Mouse (Mus musculus) layer of hippocampus, postnatal 36 days (tissue): ENCODE measurements at regions not wholly inside any gene's neighbourhood (a gene's known extent, or its start where the extent isn't known, plus 50 kb on each side); places are given as distances from the start of the nearest gene placed in this dataset.

Source experiments
- DNase-seq, 2 experiments: peaks; one replicate each; pipeline ENCODE4 v3.0.0; 2022

DNA sequence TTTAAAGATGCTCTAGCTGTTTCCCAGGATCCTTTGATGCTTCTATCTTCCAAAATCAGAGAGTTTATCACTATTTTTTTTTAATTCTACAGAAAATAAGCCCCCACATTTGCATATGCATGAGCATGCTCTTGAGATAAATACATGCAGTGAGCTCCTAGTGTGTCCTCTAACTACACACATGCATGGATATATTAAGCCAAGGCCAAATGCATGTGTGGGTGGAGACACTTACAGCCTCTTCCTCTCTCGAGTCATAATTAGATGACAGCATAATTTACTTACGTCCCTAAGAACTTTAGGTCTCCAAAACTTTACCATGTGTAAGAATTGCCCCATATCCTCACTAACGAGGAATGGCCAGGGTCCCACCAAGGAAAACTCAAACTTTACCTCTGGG lies 189.9 kb upstream of the Gcfc2 start:
- DNase-seq: no peak

DNA sequence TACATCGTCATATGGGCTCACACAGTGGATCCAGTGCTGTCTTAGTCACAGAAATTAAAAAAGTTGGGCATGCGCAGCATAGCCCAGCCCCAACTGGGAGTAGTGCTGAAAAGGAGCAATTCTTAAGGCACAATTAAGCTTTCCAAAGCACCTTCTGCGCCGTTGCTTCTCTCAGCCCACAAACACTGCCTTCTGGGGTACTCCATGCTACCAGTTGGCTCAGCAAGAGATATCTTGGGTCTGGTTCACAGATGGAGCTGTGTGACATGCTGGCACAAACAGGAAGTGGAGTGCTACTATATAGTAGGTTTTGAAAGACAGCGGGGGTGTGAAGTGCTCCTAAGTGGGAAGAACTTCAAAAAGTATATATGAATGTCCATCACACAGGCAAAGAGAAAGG lies 185.0 kb upstream of the Gcfc2 start:
- DNase-seq: peak; percentile 26 to 32

DNA sequence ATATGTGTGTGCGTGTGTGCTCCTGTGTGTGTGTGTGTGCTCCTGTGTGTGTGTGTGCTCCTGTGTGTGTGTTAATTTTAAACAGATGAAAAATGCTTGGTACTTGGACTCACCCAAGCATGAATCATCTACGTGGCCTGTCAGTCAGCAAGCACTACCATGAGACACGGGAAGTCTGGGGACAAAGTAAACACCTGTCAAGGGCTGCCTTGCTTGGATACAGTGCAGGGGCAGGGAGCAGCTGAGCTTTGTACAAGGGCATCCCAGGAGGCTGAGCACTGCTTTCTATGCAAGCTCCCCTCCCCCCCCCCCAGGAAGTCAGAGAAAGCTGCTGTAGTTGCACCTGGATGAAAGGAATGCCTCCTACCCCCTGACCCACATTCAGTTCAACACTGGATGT lies 173.8 kb upstream of the Gcfc2 start:
- DNase-seq: no peak

DNA sequence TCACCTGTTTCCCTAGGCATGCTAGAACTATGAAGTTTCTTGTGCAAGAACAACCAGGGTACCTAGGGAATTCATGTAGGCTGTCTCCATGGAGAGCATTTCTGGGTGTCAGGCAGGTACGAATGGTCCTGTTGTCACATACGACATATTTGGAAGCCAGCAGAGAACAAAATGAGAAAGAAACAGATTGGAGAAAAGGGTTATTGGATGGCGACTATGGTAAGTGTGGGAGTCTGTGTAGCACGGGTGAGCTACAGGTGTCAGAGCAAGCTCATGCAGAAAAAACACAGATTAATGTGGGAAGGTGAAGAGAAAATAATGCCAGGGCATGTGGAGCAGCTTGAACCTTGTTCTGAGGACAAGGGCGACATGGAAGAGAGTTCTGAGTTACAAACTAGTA lies 171.8 kb upstream of the Gcfc2 start:
- DNase-seq: no peak

DNA sequence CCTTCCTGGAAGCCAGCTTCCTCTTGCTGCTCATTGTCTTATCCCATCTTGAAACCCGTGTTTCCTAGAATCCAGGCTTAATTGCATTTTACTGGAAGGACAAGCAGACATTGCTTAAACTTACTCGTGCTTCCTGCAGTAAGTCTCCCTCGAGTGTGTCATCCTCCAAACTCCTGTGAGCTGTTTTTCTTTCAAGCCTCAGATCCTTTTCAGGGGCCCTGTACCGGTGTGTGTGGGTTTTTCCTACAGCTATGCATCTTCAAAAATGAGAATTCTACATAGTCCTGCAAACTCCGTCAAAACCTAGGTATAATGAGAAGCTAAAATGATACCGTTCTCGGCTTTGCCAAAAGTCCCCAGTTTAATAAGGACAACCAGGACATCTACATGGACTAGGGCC lies 167.2 kb upstream of the Gcfc2 start:
- DNase-seq: no peak

DNA sequence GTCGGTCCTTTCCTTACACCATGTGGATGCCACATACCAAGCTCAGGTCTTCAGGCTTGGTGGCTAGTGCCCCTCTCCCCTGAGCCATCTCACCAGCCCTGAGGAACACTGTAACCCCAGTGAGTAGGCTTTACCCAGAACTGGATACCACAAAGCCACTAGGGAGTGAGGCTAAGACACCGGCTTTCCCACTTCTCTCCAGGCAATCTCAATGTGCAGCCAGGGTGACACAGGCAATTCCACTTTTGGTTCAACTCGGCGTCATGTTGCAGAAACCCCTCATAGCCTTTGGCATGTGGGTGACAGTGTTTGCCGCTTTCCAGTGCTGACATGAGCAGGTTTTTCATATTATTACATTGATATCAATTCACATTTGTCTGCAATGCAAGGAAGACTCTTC lies 164.6 kb upstream of the Gcfc2 start:
- no peak for DNase-seq

DNA sequence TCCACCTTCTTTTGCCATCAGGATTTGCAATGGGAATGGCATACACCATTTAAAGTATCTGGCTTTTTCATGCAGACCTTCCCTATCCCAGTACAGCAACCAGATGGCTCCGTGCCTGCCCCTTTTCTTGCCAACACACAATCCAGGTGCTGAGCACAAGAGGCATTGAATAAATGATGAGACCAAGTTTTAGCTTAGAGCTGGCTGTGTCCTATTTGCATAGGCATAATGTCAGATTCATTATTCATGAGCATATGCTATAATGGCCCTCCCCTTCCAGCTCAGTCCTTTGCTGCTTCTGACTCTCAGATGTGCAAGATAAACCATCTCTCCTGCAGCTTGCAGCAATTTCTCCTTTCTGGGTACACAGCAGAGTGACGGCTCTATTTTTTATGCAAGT lies 163.3 kb upstream of the Gcfc2 start:
- peak; percentile 16 to 33 for DNase-seq

DNA sequence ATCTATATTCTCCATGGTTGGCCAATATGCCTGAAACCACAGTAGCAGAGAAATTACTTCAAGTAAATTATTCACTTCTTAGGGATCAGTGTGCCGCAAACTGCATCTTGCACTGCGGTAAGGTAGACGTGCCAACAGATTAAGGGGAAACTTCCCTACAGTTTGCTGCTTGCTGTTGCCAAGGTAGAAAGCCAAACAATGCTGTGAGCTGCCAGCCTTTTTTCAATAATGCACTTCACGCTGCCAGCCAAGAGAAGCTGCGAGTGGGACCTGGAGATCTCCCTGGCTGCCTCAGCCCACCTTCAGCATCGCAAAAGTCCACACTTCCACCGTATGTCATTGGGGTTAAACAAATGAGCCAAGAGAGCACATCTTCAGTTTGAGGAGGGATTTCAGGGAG lies 157.6 kb upstream of the Gcfc2 start:
- DNase-seq: no peak

DNA sequence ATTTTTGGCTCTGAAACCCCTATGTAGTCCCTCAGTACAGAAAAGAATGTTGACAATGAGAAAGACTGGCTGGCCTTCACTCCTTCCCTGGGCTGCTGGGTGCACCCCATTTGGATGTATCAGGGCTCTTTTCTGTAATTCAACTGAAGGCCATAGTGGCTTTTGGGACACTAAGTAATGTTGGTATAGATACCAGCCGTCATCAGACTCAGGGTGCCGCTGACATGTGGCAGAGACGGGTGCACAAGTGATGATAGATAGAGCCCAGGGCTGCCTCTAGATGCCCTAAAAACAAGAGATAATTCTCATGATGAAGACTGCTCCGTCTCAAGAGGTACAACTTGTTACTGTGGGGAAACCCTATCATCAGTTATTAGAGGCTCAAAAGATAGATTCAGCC lies 156.7 kb upstream of the Gcfc2 start:
- no peak for DNase-seq

DNA sequence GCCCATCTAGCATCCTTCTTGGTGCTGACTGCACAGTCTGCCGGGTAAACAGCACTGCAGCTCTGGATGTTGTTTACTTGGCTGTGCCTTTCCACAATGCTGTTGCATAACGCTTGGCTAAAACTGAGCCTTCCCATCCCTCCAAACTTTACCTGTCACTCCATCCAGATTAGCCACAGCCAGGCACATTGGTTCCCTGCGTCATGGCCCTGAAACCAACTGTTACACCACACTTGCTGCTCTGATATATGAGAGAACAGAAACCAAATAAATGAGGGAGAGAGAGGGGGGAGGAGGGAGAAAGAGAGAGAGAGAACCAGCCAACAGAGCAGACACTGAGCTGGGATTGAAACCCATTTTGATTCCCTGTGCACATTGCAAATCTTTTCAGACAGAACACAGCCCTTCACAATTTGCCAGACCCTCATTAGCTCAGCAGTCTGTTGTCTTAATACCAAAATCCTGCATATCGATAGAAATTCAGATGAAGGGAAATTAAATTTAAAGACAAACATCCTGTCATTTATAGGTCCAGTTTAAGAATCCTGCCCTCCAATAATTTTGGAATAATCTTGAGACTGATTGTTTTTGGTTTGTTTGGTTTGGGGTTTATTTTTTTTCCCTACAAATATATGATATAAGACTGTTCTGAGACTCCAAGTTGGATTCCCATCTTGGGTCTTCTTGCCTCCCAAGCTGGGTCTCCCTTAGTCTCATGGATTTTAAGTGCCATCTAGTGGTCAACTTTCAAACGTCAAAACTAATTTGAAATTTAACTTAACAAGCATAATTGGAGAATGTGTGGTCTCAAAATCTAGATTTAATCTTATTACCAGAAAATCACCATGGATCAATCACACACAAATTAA lies 154.6 kb upstream of the Gcfc2 start:
- peak; percentile 65 to 66 for DNase-seq

DNA sequence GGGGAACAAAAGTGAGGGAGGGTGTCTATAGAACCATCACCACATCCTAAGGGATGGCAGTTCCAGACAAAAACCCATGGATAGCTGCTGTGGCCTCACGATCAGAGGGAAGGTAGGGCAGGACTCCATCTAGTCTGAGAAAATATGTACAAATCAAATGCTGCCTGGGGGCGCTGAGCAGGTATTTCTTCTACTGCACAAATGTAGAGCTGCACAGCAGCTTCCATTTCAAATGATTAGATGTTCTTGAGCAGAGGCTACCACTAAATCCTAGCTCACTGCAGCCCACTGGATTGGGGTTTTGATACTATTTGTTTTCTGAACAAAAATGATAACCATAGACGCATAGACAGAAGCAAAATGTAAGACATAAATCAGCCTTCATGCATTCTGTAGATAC lies 153.2 kb upstream of the Gcfc2 start:
- DNase-seq: no peak

DNA sequence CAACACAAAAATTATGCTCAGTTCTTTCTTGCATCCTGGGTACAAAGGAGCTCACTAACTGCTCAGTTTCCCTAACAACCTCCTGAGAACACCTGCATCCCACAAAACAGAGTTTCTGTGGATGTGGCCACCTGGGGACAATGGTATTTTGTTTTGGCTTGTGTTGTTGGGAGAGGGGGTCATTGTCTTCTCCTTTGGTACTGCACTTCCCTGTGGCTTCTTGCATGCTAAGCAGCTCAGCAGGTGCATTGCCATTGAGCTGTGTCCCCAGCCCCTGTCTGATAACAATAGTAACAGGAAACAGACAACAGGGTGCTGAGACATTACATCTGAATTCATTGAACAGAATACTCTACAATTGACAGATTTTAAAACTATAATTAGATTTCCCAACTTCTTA lies 151.6 kb upstream of the Gcfc2 start:
- no peak for DNase-seq

DNA sequence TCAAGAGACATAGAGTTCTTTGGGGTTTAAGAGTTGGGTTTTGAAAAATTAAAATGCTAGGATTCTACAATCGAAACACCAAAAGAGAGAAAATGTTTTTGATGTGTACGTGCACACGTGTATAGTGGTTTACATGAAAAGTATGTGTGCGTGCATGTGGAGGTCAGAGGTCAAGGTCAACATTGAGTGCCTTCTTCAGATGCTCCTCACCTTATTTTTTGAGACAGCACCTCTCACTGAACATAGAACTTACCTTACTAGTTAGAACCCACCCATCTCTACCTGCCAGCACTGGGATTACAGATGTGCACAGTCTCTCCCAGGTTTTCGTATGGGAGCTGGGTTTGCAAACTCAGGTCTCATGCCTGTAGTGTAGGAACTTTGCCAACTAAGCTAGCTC lies 141.3 kb upstream of the Gcfc2 start:
- DNase-seq: no peak

DNA sequence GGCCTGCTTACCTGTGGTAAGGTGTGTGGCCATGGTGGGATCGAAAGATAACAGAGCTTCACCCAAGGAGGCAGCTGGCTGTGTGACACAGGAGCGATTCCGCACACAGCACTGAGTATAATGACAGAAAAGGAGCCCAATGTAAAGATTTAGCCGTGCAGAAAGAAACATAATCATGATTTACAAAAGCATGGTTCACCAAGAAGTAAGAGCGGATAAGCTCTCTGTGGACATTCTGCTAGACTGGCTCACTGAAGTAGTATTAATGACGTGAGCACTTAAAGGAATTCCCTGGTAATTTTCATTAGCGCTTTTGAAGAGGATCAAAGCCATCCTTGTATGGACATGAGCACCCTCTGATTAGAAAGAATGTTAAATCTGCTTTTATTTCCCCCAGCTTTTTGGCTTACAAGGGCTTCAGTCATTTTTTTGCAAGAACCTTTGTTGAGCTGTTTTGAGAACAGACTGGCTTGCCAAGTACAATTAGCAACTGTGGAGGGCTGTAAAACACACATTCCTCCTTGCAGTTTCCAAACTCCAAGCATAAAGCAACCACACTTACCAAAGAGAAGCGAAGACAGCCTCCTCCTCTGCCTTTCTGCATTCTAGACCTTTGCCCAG lies 140.5 kb upstream of the Gcfc2 start:
- no peak for DNase-seq

DNA sequence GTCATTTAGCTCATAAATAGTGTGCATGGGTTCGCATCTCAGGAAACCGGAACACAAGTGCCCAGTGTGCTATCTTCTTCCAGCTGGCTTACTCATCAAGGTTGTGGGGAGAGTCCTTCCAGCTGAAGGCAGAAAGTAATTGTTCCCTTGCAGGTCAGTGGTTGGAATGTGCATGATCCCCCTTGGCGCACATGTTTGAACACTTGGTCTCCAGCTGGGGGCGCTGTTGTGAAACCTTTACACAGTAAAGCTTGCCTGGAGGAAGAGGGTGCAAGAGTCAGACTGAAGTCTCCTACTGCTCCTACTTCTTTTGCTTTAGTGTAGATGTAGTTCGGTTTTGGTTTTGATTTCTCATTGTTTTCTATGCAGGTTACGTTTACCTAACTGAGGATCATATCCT lies 128.2 kb upstream of the Gcfc2 start:
- no peak for DNase-seq

DNA sequence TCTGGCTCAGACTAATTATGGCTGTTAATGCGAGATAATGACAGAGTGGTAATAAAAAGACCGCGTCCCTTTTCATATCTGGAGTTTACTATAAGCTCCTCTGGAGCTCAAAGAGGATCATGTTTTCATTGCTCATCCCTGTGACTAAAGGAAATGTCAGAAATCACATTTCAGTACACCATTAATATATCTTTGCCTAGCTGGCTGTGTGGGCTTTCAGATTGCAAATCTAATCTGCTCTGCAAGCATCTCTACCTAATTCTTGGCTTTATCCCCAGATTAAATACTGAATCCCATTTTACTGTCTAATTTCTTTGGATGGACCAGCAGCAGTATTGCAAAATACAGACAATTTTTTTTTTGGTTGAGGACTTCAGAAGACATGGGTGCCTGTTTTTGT lies 122.6 kb upstream of the Gcfc2 start:
- DNase-seq: no peak

DNA sequence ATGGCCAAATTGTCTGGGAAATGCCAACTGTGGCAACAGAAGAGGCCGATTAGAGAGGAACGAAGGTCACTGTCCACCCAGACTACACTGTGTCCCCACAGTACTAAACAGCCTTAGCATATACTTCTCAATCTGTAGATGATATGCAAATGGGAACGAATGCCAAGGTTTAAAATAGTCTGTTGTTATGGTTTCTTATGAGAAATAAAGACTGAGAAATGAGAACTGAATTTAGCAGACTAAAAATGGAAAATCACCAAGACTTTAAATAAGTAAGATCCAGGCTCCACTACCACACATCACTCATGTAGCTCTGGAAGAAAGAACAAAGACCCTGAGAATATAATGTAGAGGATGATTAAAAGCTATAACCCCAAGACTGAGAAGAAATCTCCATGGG lies 121.7 kb upstream of the Gcfc2 start:
- no peak for DNase-seq

DNA sequence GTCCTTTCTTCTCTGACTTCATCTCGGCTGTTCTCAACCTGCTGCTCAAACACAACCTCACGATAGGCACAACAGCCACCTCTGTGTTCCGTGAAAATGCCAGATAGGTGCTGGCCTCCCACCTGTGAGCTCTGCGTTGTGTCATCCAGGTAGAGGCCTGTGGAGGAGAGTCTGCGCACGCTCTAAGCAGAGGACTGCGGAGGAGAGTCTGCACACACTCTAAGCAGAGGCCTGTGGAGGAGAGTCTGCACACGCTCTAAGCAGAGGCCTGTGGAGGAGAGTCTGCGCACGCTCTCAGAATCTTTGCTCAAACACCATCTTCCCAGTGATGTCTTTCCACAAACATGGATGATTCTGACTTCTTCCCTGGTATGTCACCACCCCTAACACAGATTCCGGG lies 117.5 kb upstream of the Gcfc2 start:
- DNase-seq: no peak

DNA sequence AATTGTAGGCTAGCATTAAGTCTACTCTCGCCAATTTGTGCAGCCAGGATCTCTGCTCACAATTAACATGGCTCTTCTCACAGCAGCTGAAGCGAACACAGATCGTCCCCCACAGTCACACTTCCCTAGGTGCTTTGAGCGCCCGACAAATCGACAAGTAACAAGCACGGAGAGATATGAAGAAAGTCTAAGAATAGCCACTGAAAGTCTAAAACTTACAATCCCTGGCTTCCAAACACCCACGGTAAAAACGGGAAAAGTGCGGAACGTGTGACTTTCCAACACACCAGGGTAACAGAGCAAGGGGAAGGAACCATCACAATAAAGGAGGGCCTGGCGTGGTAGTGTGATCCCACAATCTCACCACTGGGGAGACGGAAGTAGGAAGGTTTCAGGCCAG lies 114.8 kb upstream of the Gcfc2 start:
- DNase-seq: no peak

DNA sequence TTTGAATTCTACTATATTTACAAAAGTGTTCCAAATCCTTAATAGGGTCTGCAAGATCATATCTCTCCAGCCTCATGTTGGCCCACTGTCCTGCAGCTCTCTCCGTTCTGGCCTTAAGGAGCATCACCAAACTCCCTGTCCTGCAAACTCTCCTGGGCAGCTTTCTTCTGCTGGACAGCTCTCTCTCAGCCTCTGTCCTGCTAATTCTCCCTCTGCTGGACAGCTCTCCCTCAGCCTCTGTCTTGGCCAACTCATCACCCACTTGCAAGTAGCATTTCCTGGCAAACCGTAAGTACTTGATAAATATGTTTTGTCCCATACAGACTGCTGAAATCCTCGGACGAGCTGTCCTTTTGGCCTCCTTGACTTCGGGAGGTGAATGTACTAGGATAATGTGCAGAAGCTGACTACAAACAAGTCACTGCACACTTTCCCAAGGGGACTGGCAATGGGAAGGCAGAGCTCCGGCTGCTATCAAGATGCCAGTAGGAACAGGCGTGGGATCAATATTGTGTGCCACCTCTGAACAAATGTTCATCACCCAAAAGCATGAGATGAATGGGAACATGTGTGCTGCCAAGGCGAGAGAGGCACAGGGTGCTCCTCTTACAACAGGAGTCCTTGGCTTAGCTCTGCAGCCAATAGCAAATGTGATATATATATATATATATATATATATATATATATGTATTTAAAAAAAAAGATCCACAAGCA lies 108.1 kb upstream of the Gcfc2 start:
- DNase-seq: peak; percentile 67 to 69

DNA sequence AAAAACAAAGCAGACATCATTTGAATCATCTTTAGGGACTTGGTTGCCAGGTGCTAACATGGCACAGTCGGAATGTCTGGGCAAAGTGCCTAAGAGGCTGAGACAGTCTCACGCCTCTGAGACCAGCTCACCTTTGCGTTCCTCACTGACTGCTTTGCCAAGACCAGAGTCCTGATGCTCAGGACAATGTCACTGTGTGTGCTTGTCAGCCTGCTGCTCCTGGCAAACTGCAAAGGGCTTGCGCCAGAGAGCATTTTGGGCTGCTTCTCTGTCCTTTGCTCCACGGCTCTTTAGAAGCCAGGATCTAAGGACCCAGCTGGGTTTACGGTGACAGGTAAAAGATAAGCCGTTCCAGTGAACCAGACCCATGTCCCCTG lies 107.5 kb upstream of the Gcfc2 start:
- DNase-seq: peak in 1 of 2 experiments; percentile 24

DNA sequence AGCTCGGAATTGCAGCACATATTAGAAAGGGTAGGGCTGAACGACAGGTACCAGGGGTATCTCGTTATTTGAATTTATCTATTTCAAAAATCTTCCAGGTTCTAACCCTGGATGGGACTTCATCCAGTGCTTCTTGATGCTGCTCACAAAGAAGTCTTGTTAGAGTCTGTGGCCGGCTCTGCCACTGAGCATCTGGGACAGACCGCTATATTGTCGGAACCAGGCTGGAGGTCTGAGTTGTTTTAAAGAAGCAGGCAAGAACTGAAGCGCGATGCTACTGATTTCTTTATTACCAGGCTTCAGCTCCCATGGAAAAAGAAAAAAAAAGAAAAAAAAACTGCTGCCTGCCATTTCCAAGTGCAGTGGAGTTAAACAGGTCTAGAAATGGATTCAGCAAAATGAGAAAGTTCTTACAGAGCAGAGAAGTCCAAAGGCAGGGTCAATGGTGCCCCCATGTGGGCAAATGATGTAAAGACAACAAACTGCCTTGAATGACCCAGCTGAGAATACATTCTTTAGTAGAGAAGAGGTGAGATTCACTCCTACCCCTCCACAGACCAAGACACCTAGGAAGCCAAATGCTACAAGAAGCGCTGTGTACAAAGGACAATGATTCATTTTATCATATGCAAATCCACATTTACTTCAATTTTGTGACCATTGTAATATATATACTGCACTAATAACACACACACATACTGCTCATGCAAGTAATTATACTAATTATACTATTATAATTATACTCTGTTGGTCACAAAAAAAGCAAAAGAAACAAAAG lies 106.2 kb upstream of the Gcfc2 start:
- peak; percentile 59 to 72 for DNase-seq

DNA sequence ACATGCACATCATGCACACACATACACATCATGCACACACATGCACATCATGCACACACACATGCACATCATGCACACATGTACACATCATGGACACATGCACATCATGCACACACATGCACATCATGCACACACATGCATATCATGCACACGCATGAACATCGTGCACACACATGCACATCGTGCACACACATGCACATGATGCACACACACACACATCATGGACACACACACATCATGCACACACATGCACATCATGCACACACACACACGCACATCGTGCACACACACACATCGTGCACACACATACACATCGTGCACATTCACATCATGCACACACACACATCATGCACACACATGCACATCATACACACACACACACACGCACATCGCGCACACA lies 104.9 kb upstream of the Gcfc2 start:
- DNase-seq: no peak
